Mouse (Mus musculus) stomach, postnatal 0 days (tissue): ENCODE measurements around the gene Bsg.
A peak's percentile ranks its signal among the peaks of the same experiment; 100 is the strongest.

Experiments
- CTCF ChIP-seq: IDR thresholded peaks from 2 replicates; pipeline ENCODE4 v1.5.1; 2016; ENCODE audit warnings: antibody characterized with exemption, low read depth, mild to moderate bottlenecking, moderate library complexity
- EP300 ChIP-seq: optimal IDR thresholded peaks from 2 replicates; pipeline ENCODE3; 2016; ENCODE audit warnings: antibody characterized with exemption

- TF ChIP-seq CTCF: peak; percentile 62
- no peak for TF ChIP-seq EP300
Measured at GRCm38 (mm10) chr10:79658829-79659228, 45.5 kb upstream of the Bsg start.
